Mouse (Mus musculus) skeletal muscle tissue, adult 2 months (tissue): Measurements from ENCODE around the gene Col5a3.
A peak's percentile ranks its signal among the peaks of the same experiment; 100 is the strongest.

Source experiments
- DNase-seq: peaks from one replicate; pipeline ENCODE4 v3.0.0-alpha.2; 2012; ENCODE audit warnings: low read depth, low spot score

Col5a3 gene

GRCm38 (mm10) chr9:20805706-20806105 is 9.2 kb downstream of the Col5a3 start:
- no peak for DNase-seq

GRCm38 (mm10) chr9:20805159-20805495 is 9.7 kb downstream of the Col5a3 start:
- DNase-seq: peak; percentile 89

- DNase-seq: peak; percentile 61
Measured at GRCm38 (mm10) chr9:20804266-20805158, 10.4 kb downstream of the Col5a3 start.

- DNase-seq: peak; percentile 74
Measured at GRCm38 (mm10) chr9:20794108-20794806, 20.6 kb downstream of the Col5a3 start.

GRCm38 (mm10) chr9:20790345-20790744 is 24.5 kb downstream of the Col5a3 start:
- DNase-seq: no peak

GRCm38 (mm10) chr9:20789651-20790050 is 25.2 kb downstream of the Col5a3 start:
- DNase-seq: no peak

- DNase-seq: no peak
Measured at GRCm38 (mm10) chr9:20787992-20788391, 26.9 kb downstream of the Col5a3 start.

GRCm38 (mm10) chr9:20785055-20785454 is 29.8 kb downstream of the Col5a3 start:
- no peak for DNase-seq

- no peak for DNase-seq
Measured at GRCm38 (mm10) chr9:20781286-20781685, 33.6 kb downstream of the Col5a3 start.

- DNase-seq: no peak
Measured at GRCm38 (mm10) chr9:20765274-20765673, 49.6 kb downstream of the Col5a3 start.

- no peak for DNase-seq
Measured at GRCm38 (mm10) chr9:20763099-20763498, 51.8 kb downstream of the Col5a3 start.

- DNase-seq: no peak
Measured at GRCm38 (mm10) chr9:20762197-20762961, 52.5 kb downstream of the Col5a3 start.

- no peak for DNase-seq
Measured at GRCm38 (mm10) chr9:20761388-20761787, 53.5 kb downstream of the Col5a3 start.

- peak; percentile 91 for DNase-seq
Measured at GRCm38 (mm10) chr9:20760813-20761212, 54.1 kb downstream of the Col5a3 start.

- DNase-seq: no peak
Measured at GRCm38 (mm10) chr9:20758896-20759295, 56.0 kb downstream of the Col5a3 start.

GRCm38 (mm10) chr9:20758243-20758642 is 56.6 kb downstream of the Col5a3 start:
- no peak for DNase-seq

- DNase-seq: peak; percentile 52
Measured at GRCm38 (mm10) chr9:20757087-20757955, 57.5 kb downstream of the Col5a3 start.

- no peak for DNase-seq
Measured at GRCm38 (mm10) chr9:20756081-20756700, 58.7 kb downstream of the Col5a3 start.

- no peak for DNase-seq
Measured at GRCm38 (mm10) chr9:20754335-20754734, 60.5 kb downstream of the Col5a3 start.

GRCm38 (mm10) chr9:20751477-20752029 is 63.3 kb downstream of the Col5a3 start:
- no peak for DNase-seq
